Mouse (Mus musculus): ENCODE measurements at regions not wholly inside any gene's neighbourhood (a gene's known extent, or its start where the extent isn't known, plus 50 kb on each side); places are given as distances from the start of the nearest gene placed in this dataset.

DNA sequence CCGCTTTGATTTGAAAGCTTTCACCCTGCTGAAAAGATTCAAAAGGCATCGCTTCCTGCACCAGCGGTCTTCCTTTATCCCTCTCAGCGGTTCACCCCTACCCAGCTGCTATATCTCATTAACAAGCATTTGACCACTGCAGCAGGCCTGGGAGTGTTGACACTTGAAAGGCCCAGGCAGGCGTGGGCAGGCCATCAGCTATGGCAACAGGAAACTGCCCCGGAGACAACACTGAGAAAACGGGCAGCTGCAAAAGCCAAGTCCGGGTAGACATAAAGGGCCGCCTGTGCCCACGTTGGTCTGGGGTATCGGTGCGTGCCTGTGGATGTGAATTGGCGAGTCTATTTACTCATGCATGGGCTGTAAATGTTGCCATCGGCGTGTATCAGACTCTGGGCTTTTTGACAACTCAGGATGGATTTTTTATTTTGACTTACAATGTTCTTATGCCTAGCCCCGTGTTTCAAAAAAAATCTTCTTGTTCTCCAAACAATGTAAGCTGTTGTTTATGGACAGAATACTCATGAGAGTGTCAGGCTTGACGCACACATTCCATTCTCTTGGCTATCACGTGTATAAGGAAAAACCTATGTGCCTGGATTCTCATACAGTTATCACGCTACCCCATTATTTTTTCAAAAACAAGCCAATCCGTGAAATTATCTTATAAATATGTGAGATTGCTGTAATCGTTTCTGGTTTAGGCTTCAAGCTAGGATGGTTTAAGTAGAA lies 225.1 kb downstream of the Ndfip2 start:
- ATAC-seq (ENCODE audit: insufficient number of reproducible peaks, insufficient read depth, low FRiP score, low read depth): peak; percentile 88
- peak overlapping the region; percentile 43 to 48 for H3K4me3 ChIP-seq (ENCODE audit: control insufficient read depth in 1 of 2, insufficient read depth in 1 of 2, low read depth in 1 of 2, low read length in 2 of 2)
- H3K9me3 ChIP-seq (ENCODE audit: control insufficient read depth, low read length): no peaks in the 10 kb centered on the region
- no peaks in the 10 kb centered on the region for H3K36me3 ChIP-seq (ENCODE audit: control insufficient read depth, insufficient read depth, low read length)
- no peaks in the 10 kb centered on the region for H3K27me3 ChIP-seq (ENCODE audit: control insufficient read depth, insufficient read depth, low read length)
- H3K9ac ChIP-seq (ENCODE audit: low read length): peak overlapping the region; percentile 75
- peaks cover 15 to 27% of the 10 kb centered on the region in 2 experiments for H3K4me1 ChIP-seq (ENCODE audit: control insufficient read depth in 2 of 2, insufficient read depth in 2 of 2, low read length in 2 of 2)
- 12% methylated on average over 21 of the region's 21 CpGs for WGBS
- H3K4me2 ChIP-seq (ENCODE audit: low read length): peak overlapping the region; percentile 78
- H3K27ac ChIP-seq (replicated peaks in 1 of 2; ENCODE audit: control insufficient read depth in 1 of 2, insufficient read depth in 1 of 2, low read depth in 2 of 2, low read length in 2 of 2): peak overlapping the region; percentile 70 to 80

- H3K4me2 ChIP-seq (ENCODE audit: low read length): peak overlapping the region; percentile 78
- peak overlapping the region; percentile 43 to 48 for H3K4me3 ChIP-seq (ENCODE audit: control insufficient read depth in 1 of 2, insufficient read depth in 1 of 2, low read depth in 1 of 2, low read length in 2 of 2)
- no peaks in the 10 kb centered on the region for H3K9me3 ChIP-seq (ENCODE audit: control insufficient read depth, low read length)
- no peak for ATAC-seq (ENCODE audit: insufficient number of reproducible peaks, insufficient read depth, low FRiP score, low read depth)
- H3K4me1 ChIP-seq (ENCODE audit: control insufficient read depth in 2 of 2, insufficient read depth in 2 of 2, low read length in 2 of 2): peaks cover 15 to 27% of the 10 kb centered on the region in 2 experiments
- H3K27me3 ChIP-seq (ENCODE audit: control insufficient read depth, insufficient read depth, low read length): no peaks in the 10 kb centered on the region
- H3K36me3 ChIP-seq (ENCODE audit: control insufficient read depth, insufficient read depth, low read length): no peaks in the 10 kb centered on the region
- WGBS: 5% methylated on average over 16 of the region's 16 CpGs
- H3K27ac ChIP-seq (replicated peaks in 1 of 2; ENCODE audit: control insufficient read depth in 1 of 2, insufficient read depth in 1 of 2, low read depth in 2 of 2, low read length in 2 of 2): peak overlapping the region; percentile 70 to 80
- peak overlapping the region; percentile 75 for H3K9ac ChIP-seq (ENCODE audit: low read length)
These were observed 224.4 kb downstream of the Ndfip2 start for GRCm38 (mm10) chr14:105482644-105483351.

DNA sequence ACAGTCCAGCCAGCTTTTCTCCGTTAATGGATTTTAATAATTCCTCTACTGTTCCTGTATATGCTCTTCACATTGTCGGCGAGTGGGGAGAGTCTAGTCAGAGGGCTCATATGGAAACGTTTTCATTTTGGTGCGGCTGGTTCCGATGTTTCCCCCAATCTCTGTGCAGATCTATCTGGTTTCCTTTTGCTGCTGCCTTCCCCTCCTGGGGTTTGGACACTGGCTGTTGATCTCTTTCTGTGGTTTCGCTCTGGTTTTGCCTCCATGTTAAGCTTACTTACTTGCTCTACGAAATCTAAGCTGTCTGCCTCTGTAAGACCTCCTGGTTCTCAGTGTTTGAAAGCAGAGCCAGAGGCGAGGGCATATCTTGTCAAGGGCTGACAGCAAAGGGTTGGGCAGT lies 221.7 kb downstream of the Ndfip2 start:
- Histone ChIP-seq H3K9ac (ENCODE audit: low read length) (peak overlapping the region; percentile 45; the same call in 1 of the 2 replicates), H3K27ac (replicated peaks in 1 of 2; ENCODE audit: control insufficient read depth in 1 of 2, insufficient read depth in 1 of 2, low read depth in 2 of 2, low read length in 2 of 2) (no peak overlapping the region; a peak in 1 of 4 replicates), H3K4me3 (ENCODE audit: control insufficient read depth in 1 of 2, insufficient read depth in 1 of 2, low read depth in 1 of 2, low read length in 2 of 2) (0 out of 4 replicates have a peak overlapping the region, but pooled peaks of 1 of the 2 experiments have one; percentile 12), H3K27me3 (ENCODE audit: control insufficient read depth, insufficient read depth, low read length) (no peaks in the 10 kb centered on the region), H3K9me3 (ENCODE audit: control insufficient read depth, low read length) (0 out of 2 replicates have a peak, but pooled peaks cover 2% of the 10 kb centered on the region), H3K4me1 (ENCODE audit: control insufficient read depth in 2 of 2, insufficient read depth in 2 of 2, low read length in 2 of 2) (peaks cover 15 to 27% of the 10 kb centered on the region in 2 experiments), H3K4me2 (ENCODE audit: low read length) (peak overlapping the region; percentile 49), H3K36me3 (ENCODE audit: control insufficient read depth, insufficient read depth, low read length) (no peaks in the 10 kb centered on the region)
- WGBS: 32% methylated on average over 9 of the region's 9 CpGs
- ATAC-seq (ENCODE audit: insufficient number of reproducible peaks, insufficient read depth, low FRiP score, low read depth): no peak

DNA sequence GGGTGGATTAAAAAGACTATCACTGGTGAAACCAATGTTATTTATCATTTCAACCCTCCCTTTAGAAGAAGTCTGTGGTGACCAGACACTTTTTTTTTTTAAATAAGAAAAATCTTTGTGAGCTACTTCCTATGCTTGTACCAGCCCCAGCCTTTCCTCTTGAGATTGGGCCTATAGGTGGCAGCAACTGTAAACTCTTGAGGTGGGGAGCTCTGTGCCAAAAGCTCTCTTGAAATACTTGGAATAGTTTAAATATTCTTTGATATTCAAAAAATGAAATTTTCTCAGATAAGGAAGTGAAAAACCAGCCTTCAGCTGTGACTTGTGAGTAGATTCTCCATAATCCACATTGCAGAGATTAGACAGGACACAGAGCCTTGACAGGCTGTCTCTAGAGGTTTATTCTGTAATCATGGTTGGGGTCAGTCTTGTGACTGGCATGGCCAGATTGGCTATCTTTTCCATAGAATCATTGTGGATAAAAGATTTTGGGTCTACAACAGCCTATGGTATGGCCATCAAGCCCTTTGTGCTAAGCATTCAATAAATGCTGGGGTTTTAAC lies 216.7 kb downstream of the Ndfip2 start:
- Histone ChIP-seq H3K4me3 (ENCODE audit: control insufficient read depth in 1 of 2, insufficient read depth in 1 of 2, low read depth in 1 of 2, low read length in 2 of 2) (no peak overlapping the region), H3K9me3 (ENCODE audit: control insufficient read depth, low read length) (0 out of 2 replicates have a peak, but pooled peaks cover 2% of the 10 kb centered on the region), H3K4me2 (ENCODE audit: low read length) (no peak overlapping the region), H3K36me3 (ENCODE audit: control insufficient read depth, insufficient read depth, low read length) (no peaks in the 10 kb centered on the region), H3K27me3 (ENCODE audit: control insufficient read depth, insufficient read depth, low read length) (no peaks in the 10 kb centered on the region), H3K27ac (replicated peaks in 1 of 2; ENCODE audit: control insufficient read depth in 1 of 2, insufficient read depth in 1 of 2, low read depth in 2 of 2, low read length in 2 of 2) (no peak overlapping the region), H3K9ac (ENCODE audit: low read length) (no peak overlapping the region), H3K4me1 (ENCODE audit: control insufficient read depth in 2 of 2, insufficient read depth in 2 of 2, low read length in 2 of 2) (peaks cover 0 to 2% of the 10 kb centered on the region in 2 experiments; a peak in 2 of 4 replicates)
- ATAC-seq (ENCODE audit: insufficient number of reproducible peaks, insufficient read depth, low FRiP score, low read depth): no peak

GRCm38 (mm10) chr14:105448919-105449458 lies 190.6 kb downstream of the Ndfip2 start:
- no peaks in the 10 kb centered on the region for H3K36me3 ChIP-seq (ENCODE audit: control insufficient read depth, insufficient read depth, low read length)
- WGBS: 65% methylated on average over 3 of the region's 3 CpGs
- H3K4me1 ChIP-seq (ENCODE audit: control insufficient read depth in 2 of 2, insufficient read depth in 2 of 2, low read length in 2 of 2): no peaks in the 10 kb centered on the region; a peak in 2 of 4 replicates
- H3K27ac ChIP-seq (replicated peaks in 1 of 2; ENCODE audit: control insufficient read depth in 1 of 2, insufficient read depth in 1 of 2, low read depth in 2 of 2, low read length in 2 of 2): no peak overlapping the region
- H3K9me3 ChIP-seq (ENCODE audit: control insufficient read depth, low read length): no peaks in the 10 kb centered on the region
- ATAC-seq (ENCODE audit: insufficient number of reproducible peaks, insufficient read depth, low FRiP score, low read depth): no peak
- H3K9ac ChIP-seq (ENCODE audit: low read length): no peak overlapping the region
- no peaks in the 10 kb centered on the region for H3K27me3 ChIP-seq (ENCODE audit: control insufficient read depth, insufficient read depth, low read length)
- H3K4me2 ChIP-seq (ENCODE audit: low read length): no peak overlapping the region
- H3K4me3 ChIP-seq (ENCODE audit: control insufficient read depth in 1 of 2, insufficient read depth in 1 of 2, low read depth in 1 of 2, low read length in 2 of 2): no peak overlapping the region

- Histone ChIP-seq H3K4me1 (ENCODE audit: control insufficient read depth in 2 of 2, insufficient read depth in 2 of 2, low read length in 2 of 2) (no peaks in the 10 kb centered on the region; a peak in 1 of 4 replicates), H3K9ac (ENCODE audit: low read length) (no peak overlapping the region), H3K27ac (replicated peaks in 1 of 2; ENCODE audit: control insufficient read depth in 1 of 2, insufficient read depth in 1 of 2, low read depth in 2 of 2, low read length in 2 of 2) (no peak overlapping the region), H3K4me3 (ENCODE audit: control insufficient read depth in 1 of 2, insufficient read depth in 1 of 2, low read depth in 1 of 2, low read length in 2 of 2) (no peak overlapping the region), H3K36me3 (ENCODE audit: control insufficient read depth, insufficient read depth, low read length) (no peaks in the 10 kb centered on the region), H3K4me2 (ENCODE audit: low read length) (no peak overlapping the region), H3K9me3 (ENCODE audit: control insufficient read depth, low read length) (no peaks in the 10 kb centered on the region), H3K27me3 (ENCODE audit: control insufficient read depth, insufficient read depth, low read length) (no peaks in the 10 kb centered on the region)
- WGBS: 85% methylated on average over 5 of the region's 5 CpGs
- no peak for ATAC-seq (ENCODE audit: insufficient number of reproducible peaks, insufficient read depth, low FRiP score, low read depth)
These were observed 188.7 kb downstream of the Ndfip2 start for GRCm38 (mm10) chr14:105447088-105447487.

DNA sequence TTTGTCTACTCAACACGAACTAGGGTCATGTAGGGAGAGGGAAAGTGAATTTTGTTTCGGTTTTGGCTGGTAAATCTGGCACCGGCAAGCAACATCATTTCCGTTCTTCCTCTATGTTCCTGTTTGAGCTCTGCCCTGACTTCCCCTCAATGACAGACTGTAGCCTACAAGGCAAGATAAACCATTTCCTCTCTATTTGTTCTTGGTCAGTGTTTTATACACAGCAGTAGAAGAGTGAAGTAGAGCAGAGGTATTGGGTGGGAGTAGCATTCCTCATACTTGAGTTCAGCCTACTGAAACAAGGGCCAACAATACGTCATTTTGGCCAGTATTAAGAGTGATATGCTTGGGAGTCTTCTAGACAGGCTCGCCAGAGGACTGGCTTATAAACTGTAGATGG lies 177.0 kb downstream of the Ndfip2 start:
- ATAC-seq (ENCODE audit: insufficient number of reproducible peaks, insufficient read depth, low FRiP score, low read depth): no peak
- Histone ChIP-seq H3K4me1 (ENCODE audit: control insufficient read depth in 2 of 2, insufficient read depth in 2 of 2, low read length in 2 of 2) (peaks cover 5 to 12% of the 10 kb centered on the region in 2 experiments; a peak in 3 of 4 replicates), H3K27me3 (ENCODE audit: control insufficient read depth, insufficient read depth, low read length) (no peaks in the 10 kb centered on the region), H3K9ac (ENCODE audit: low read length) (no peak overlapping the region), H3K4me3 (ENCODE audit: control insufficient read depth in 1 of 2, insufficient read depth in 1 of 2, low read depth in 1 of 2, low read length in 2 of 2) (no peak overlapping the region), H3K36me3 (ENCODE audit: control insufficient read depth, insufficient read depth, low read length) (no peaks in the 10 kb centered on the region), H3K9me3 (ENCODE audit: control insufficient read depth, low read length) (no peaks in the 10 kb centered on the region), H3K27ac (replicated peaks in 1 of 2; ENCODE audit: control insufficient read depth in 1 of 2, insufficient read depth in 1 of 2, low read depth in 2 of 2, low read length in 2 of 2) (no peak overlapping the region), H3K4me2 (ENCODE audit: low read length) (no peak overlapping the region)
- WGBS: 73% methylated on average over 6 of the region's 6 CpGs

Measured in heart, embryonic 14.5 days (tissue).